Mouse (Mus musculus) limb, embryonic 10.5 days (tissue): ENCODE data around the gene Stk10. TPM values are rescaled to one million over a fixed set of nuclear protein-coding genes. Genes with fewer than 3 reads are reported as not detected.
A peak's percentile ranks its signal among the peaks of the same experiment; 100 is the strongest.
"Not testable (repeated sequence)": the region's sequence is repeated elsewhere in the genome, so short reads cannot be mapped to it uniquely, and the experiment has no call there.

ENCODE experiments used
- DNase-seq: peaks from one replicate; pipeline ENCODE4 v3.0.0-alpha.2; 2017; ENCODE audit warnings: low spot score
- H3K27ac ChIP-seq: fragments of 300-500 bp; sonication (generic); 2 replicates; pipeline ENCODE4 v1.5.1; 2016; ENCODE audit warnings: mild to moderate bottlenecking
- H3K27me3 ChIP-seq: fragments of 300-500 bp; sonication (generic); 2 replicates; pipeline ENCODE4 v1.6.1; 2016; ENCODE audit warnings: low read depth, mild to moderate bottlenecking; ENCODE audit not compliant: poor library complexity, severe bottlenecking
- H3K36me3 ChIP-seq: fragments of 300-500 bp; sonication (generic); 2 replicates; pipeline ENCODE4 v1.6.1; 2016; ENCODE audit warnings: mild to moderate bottlenecking, moderate library complexity
- H3K4me1 ChIP-seq: fragments of 300-500 bp; sonication (generic); 2 replicates; pipeline ENCODE4 v1.6.1; 2016
- H3K4me3 ChIP-seq: fragments of 300-500 bp; sonication (generic); 2 replicates; pipeline ENCODE4 v1.5.1; 2016; ENCODE audit warnings: mild to moderate bottlenecking, moderate library complexity
- H3K9me3 ChIP-seq: fragments of 300-500 bp; sonication (generic); replicated peaks from 2 replicates; pipeline ENCODE4 v1.6.1; 2016; ENCODE audit warnings: mild to moderate bottlenecking
- WGBS: fragments of 180-500 bp; shearing (Covaris S2); methylation state at CpG from one replicate; pipeline ENCODE4 v1.1.7; 2016; 5-methylcytosine and 5-hydroxymethylcytosine counted together
- polyA plus RNA-seq: library from polyadenylated mRNA; unstranded; fragments of >200 nt; fragmentation: Nextera tagmentation; extraction: Ambion mirVana; gene quantifications from 2 replicates; pipeline ENCODE4 v1.2.1, GENCODE M21; 2016

Stk10 gene
- polyA plus RNA-seq, 1 experiment from 2014 or later: 2.8 TPM

DNA sequence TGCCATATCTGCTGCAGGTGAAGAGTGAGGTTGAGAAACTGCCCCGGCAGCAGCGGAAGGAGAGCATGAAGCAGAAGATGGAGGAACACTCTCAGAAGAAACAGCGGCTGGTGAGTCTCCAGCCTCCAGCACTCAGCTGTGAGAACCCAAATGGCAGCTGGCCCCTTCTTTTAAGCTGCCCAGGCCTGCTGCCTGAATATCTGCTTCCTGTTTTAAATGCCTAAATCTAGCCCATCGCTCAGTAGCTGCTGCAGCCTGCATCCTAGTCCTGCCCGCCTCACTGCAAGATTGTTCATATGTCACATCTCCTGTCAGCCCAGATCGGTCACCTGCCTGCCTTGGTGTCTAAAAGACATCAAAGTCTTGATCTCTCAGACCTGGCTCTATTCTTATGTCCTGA is 77.5 kb downstream of the Stk10 start:
- Histone ChIP-seq H3K27me3 (no peaks in the 10 kb centered on the region), H3K9me3 (no peaks in the 10 kb centered on the region), H3K36me3 (0 out of 2 replicates have a peak, but pooled peaks cover 3% of the 10 kb centered on the region), H3K27ac (no peak overlapping the region), H3K4me3 (no peak overlapping the region), H3K4me1 (peaks cover 15% of the 10 kb centered on the region)
- 89% methylated on average over 6 of the region's 6 CpGs for WGBS
- no peak for DNase-seq

DNA sequence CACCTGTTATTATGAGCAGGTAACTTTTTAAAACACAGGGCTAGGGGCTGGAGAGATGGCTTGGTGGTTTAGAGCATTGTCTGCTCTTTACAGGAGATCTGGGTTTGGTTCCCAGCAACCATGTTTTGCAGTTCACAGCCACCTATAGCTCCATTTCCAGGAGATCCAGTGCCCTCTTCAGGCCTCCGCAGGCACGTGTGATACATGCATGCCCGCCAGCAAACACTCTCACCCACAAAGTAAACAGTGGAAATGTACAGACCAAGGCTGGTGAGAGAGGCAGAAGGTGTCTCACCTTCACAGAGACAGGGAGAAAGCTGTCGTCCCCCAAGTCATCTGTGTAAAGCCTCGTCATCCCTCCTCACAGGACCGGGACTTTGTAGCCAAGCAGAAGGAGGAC is 79.2 kb downstream of the Stk10 start:
- H3K4me1 ChIP-seq: peaks cover 22% of the 10 kb centered on the region
- H3K27me3 ChIP-seq: no peaks in the 10 kb centered on the region
- H3K27ac ChIP-seq: no peak overlapping the region
- H3K4me3 ChIP-seq: no peak overlapping the region
- WGBS: 81% methylated on average over 6 of the region's 6 CpGs
- DNase-seq: no peak
- H3K9me3 ChIP-seq: no peaks in the 10 kb centered on the region
- 0 out of 2 replicates have a peak, but pooled peaks cover 3% of the 10 kb centered on the region for H3K36me3 ChIP-seq

DNA sequence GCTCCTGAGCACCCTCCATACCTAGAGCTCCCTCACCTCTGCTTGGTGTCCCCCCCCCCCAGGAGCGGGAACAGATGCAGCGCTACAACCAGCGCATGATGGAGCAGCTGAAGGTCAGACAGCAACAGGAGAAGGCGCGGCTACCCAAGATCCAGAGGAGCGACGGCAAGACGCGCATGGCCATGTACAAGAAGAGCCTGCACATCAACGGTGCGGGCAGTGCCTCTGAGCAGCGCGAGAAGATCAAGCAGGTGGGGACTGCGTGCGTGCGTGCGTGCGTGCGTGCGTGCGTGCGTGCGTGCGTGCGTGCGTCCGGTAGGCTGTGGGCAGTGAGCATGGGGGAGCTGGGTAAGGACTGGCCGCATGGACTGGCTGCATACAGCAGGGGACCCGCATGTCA is 81.4 kb downstream of the Stk10 start:
- Histone ChIP-seq H3K27ac (no peak overlapping the region), H3K4me3 (no peak overlapping the region), H3K27me3 (no peaks in the 10 kb centered on the region), H3K4me1 (peaks cover 34% of the 10 kb centered on the region), H3K9me3 (no peaks in the 10 kb centered on the region), H3K36me3 (0 out of 2 replicates have a peak, but pooled peaks cover 3% of the 10 kb centered on the region)
- 96% methylated on average over 29 of the region's 29 CpGs for WGBS
- no peak for DNase-seq

DNA sequence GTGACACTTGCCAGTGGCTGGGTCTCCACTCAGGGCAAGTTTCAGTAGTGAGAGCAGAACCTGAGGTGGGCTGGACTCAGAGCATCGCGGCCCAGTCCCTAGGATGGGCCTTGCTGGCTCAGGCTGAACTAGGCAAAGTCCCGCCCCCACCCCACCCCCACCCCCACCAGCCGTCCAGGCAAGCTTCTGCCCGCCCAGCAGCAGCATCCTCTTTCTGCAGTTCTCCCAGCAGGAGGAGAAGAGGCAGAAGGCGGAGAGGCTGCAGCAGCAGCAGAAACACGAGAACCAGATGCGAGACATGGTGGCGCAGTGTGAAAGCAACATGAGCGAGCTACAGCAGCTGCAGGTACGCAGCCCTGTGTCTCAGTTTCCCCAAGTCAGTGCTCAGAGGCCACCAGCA is 82.5 kb downstream of the Stk10 start:
- Histone ChIP-seq H3K27me3 (no peaks in the 10 kb centered on the region), H3K9me3 (no peaks in the 10 kb centered on the region), H3K4me1 (peaks cover 40% of the 10 kb centered on the region), H3K4me3 (peak overlapping the region; percentile 11; the same call in 1 of the 2 replicates), H3K27ac (peak overlapping the region; percentile 58), H3K36me3 (0 out of 2 replicates have a peak, but pooled peaks cover 3% of the 10 kb centered on the region)
- WGBS: 9% methylated on average over 11 of the region's 11 CpGs
- peak; percentile 50 for DNase-seq

DNA sequence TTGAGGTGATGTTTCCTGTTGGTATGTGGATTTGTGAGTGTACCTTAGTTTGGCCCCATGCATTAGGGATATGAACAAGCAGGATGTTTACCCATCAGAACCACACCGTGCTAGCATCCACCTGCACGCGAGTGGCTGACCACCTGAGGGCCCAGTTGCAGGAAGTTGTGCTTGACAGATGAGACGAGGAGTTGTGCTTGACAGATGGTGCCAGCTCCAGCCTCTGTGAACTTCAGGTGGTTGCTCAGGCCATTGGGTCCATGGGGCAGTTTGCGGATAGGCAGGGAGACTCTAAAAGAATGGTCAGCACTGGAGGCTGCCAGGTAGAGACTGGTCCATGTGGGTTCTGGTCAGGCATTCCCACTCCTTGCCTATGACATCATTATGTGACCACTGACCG is 83.0 kb downstream of the Stk10 start:
- 73% methylated on average over 6 of the region's 6 CpGs for WGBS
- H3K36me3 ChIP-seq: 0 out of 2 replicates have a peak, but pooled peaks cover 3% of the 10 kb centered on the region
- peaks cover 40% of the 10 kb centered on the region for H3K4me1 ChIP-seq
- H3K4me3 ChIP-seq: peak overlapping the region; percentile 11; the same call in 1 of the 2 replicates
- no peak for DNase-seq
- H3K27me3 ChIP-seq: no peaks in the 10 kb centered on the region
- H3K9me3 ChIP-seq: no peaks in the 10 kb centered on the region
- H3K27ac ChIP-seq: 0 out of 2 replicates have a peak overlapping the region, but pooled peaks have one; percentile 58

DNA sequence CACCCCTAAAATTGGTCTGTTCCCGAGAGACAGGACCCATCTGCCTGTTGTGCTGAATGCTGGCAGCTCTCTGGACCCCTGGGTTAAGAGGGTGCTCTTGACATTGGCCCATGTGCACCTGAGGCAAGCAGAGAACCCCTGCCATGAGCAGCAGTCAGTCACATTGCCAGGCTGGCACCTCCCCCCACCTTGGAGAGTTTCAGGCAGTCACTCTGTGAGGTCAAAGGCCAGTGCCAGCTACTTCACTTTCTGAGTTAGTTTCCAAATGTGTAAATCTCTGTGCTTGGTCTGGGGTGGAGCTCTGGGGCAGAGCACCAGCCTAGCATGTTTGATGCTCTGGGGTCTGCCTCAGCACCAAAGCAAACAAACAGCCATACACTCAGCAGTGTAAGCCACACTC is 84.9 kb downstream of the Stk10 start:
- WGBS: 80% methylated on average over 1 of the region's 1 CpGs
- Histone ChIP-seq H3K4me3 (no peak overlapping the region), H3K27me3 (no peaks in the 10 kb centered on the region), H3K9me3 (no peaks in the 10 kb centered on the region), H3K4me1 (peaks cover 42% of the 10 kb centered on the region), H3K27ac (0 out of 2 replicates have a peak overlapping the region, but pooled peaks have one; percentile 3), H3K36me3 (0 out of 2 replicates have a peak, but pooled peaks cover 3% of the 10 kb centered on the region)
- DNase-seq: no peak

DNA sequence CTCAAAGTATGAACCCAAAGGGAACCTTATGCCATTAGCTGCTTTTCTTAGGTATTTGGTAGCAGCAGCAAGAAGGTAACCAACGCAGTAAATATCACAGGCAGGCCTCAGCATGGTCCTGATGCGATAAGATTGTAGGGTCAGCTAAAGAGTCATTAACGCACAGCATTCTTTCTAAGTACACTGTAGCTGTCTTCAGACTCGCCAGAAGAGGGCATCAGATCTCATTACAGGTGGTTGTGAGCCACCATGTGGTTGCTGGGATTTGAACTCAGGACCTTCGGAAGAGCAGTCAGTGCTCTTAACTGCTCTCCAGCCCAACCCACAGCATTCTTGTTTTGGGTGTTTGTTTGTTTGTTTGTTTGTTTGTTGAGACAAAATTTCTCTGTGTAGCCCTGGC is 85.5 kb downstream of the Stk10 start:
- 77% methylated on average over 5 of the region's 5 CpGs for WGBS
- H3K4me3 ChIP-seq, H3K27me3 ChIP-seq, DNase-seq, H3K9me3 ChIP-seq, H3K36me3 ChIP-seq: not testable (repeated sequence)
- H3K27ac ChIP-seq: peak overlapping the region; percentile 82; the same call in 1 of the 2 replicates
- peaks cover 46% of the 10 kb centered on the region for H3K4me1 ChIP-seq

DNA sequence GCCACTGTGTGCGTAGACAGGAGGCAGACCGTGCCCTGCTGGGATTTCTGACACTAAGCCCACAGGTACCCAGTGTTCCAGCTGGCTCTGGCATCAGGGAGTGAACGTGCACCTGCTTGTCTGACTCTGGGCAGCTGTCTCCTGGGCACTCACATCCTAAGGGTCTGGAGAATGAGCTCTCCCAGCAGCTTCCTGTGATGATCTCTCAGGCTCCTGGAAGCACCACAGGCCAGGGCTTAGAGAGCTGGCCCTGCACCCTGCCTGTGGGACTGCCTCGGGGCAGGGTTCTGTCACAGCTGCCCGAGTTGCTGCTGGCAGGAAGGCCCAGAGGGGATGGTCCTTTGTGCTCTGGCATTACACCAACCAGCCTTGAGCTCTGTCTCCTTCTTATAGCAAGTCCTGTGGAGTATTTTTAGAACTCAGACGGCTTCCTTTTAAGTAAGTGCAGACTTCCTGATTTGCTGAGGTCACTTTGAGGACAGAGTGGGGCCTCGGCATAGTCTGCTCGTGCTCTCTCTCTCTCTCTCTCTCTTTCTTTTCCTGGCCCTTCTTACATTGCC is 86.2 kb downstream of the Stk10 start:
- peaks cover 46% of the 10 kb centered on the region for H3K4me1 ChIP-seq

DNA sequence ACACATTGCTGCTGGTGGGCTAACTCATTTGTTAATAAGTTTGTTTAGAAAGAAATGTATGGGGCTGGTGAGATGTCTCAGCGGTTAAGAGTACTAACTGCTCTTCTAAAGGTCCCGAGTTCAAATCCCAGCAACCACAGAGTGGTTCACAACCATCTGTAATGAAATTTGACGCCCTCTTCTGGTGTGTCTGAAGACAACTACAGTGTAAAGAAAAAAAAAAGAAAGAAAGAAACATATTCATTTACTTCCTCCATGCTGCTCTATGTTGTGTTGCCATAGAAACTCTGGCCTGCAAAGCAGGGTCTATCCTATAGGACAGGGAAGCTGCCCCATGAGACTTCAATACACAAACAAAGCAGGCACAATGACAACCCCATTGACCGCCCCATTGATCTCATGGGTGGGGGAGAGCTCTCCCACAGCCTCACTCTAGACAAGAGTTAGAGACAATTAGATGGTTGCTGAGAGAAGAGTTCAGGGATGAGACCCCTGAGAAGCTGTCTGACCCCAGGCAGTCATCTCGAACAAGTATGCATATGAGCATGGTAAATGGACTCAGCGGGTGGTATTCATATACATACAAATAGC is 86.9 kb downstream of the Stk10 start:
- DNase-seq: no peak
- Histone ChIP-seq H3K4me3 (no peak overlapping the region), H3K27ac (peak overlapping the region; percentile 82; the same call in 1 of the 2 replicates), H3K4me1 (peaks cover 41% of the 10 kb centered on the region), H3K36me3 (no peaks in the 10 kb centered on the region), H3K27me3 (no peaks in the 10 kb centered on the region), H3K9me3 (no peaks in the 10 kb centered on the region)
- WGBS: 90% methylated on average over 6 of the region's 6 CpGs

More for the DNA sequence above, 86.2 kb downstream of the Stk10 start:
- peak; percentile 46 for DNase-seq
- Histone ChIP-seq H3K9me3 (no peaks in the 10 kb centered on the region), H3K27me3 (no peaks in the 10 kb centered on the region), H3K4me3 (no peak overlapping the region), H3K36me3 (no peaks in the 10 kb centered on the region), H3K27ac (peak overlapping the region; percentile 82)
- 47% methylated on average over 8 of the region's 8 CpGs for WGBS

DNA sequence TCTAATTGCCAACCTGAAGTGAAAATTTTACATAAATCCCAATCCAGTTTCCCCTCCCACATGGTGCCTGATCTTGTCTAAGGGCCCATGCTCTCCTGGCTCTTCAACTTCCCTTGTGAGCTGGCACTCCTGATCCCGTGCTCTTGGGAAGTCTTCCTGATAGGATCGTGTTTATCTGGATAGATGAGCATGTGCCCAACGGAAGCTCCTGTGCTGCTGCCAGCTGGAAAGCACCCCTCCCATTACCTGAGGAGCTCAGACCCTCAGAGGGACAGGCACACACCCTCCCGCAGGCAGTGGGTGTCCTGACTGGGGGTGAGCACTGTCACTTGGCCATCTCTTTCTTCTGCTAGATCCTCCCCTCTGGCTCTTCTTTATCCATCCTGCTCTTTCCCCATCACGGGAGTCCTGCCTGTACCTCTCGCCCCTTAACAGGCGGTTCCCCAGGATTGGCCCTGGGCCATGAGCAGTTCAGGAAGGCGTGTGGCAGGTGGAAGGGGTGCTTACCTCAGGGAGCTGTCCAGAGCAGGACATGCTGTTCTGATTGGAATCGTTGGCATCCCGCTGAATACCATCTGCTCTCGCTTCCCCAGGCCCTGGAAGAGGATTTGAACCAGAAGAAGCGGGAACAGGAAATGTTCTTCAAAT is 88.8 kb downstream of the Stk10 start:
- no peaks in the 10 kb centered on the region for H3K27me3 ChIP-seq
- H3K27ac ChIP-seq: no peak overlapping the region
- H3K9me3 ChIP-seq: no peaks in the 10 kb centered on the region
- peak; percentile 27 for DNase-seq
- WGBS: 82% methylated on average over 12 of the region's 12 CpGs
- H3K36me3 ChIP-seq: no peaks in the 10 kb centered on the region
- H3K4me3 ChIP-seq: no peak overlapping the region
- peaks cover 29% of the 10 kb centered on the region for H3K4me1 ChIP-seq

DNA sequence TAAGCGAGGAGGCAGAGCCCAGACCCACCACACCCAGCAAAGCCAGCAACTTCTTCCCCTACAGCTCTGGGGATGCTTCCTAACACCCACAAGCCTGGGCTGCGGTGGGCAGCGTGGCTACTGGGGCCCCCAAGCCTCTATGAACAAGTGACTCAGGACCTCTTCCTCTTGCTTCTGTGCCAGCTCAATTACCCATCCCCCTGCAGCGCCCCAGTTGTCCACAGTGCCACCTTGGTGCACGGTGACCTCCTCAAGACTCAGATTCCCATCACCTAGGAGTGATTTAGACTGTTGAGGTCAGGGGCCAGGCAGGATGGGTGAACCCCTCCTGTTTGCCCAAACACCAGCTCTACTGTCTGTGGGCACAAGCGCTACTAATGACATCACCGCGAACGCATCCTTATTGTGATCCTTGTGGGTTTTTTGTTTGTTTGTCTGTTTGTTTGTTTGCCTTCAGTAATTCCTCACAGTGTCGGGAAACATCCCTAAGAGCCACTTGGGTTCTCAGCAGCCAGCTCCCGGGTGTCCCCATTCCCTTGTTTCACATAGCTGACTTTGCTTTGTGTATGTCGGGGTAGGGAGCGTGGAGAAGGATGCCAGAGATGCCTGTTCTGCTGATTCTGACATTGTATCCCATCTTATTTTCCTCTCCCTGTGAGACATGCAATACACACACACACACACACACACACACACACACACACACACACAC is 89.5 kb downstream of the Stk10 start:
- H3K36me3 ChIP-seq: no peaks in the 10 kb centered on the region
- no peak overlapping the region for H3K4me3 ChIP-seq
- H3K27ac ChIP-seq: 0 out of 2 replicates have a peak overlapping the region, but pooled peaks have one; percentile 5
- no peaks in the 10 kb centered on the region for H3K27me3 ChIP-seq
- H3K4me1 ChIP-seq: peaks cover 29% of the 10 kb centered on the region
- no peaks in the 10 kb centered on the region for H3K9me3 ChIP-seq
- whole genome bisulfite sequencing: 86% methylated on average over 13 of the region's 13 CpGs
- DNase-seq: no peak

DNA sequence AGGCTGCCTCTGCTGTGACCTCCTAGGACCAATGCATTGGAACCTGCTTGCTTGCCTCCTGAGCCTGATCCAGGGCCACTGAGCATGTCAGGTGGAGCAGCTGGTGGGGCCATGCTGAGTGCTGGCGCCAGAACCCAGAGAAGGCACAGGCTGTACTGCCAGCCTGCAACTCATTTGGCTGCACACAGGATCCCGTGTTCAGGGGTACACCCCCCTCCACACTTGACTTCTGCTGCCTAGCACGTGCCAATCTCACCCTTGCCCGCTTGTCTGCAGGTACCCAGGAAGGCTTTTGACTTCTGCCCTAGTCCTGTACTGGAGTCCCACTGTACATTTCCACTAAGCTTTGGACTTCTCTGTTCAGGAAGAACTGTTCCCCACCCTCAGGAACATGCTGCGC is 90.1 kb downstream of the Stk10 start:
- no peaks in the 10 kb centered on the region for H3K36me3 ChIP-seq
- H3K4me3 ChIP-seq: no peak overlapping the region
- H3K27me3 ChIP-seq: no peaks in the 10 kb centered on the region
- peak overlapping the region; percentile 9; the same call in 1 of the 2 replicates for H3K27ac ChIP-seq
- DNase-seq: no peak
- 78% methylated on average over 5 of the region's 5 CpGs for WGBS
- H3K4me1 ChIP-seq: peaks cover 26% of the 10 kb centered on the region
- no peaks in the 10 kb centered on the region for H3K9me3 ChIP-seq
